Mouse (Mus musculus) lung, postnatal 0 days (tissue): ENCODE measurements around the gene Adamts20.

Experiments
- CTCF ChIP-seq: IDR thresholded peaks from 2 replicates; pipeline ENCODE4 v1.5.1; 2016; ENCODE audit warnings: antibody characterized with exemption, mild to moderate bottlenecking
- EP300 ChIP-seq: IDR thresholded peaks from 2 replicates; pipeline ENCODE4 v1.6.1; 2016; ENCODE audit warnings: antibody characterized with exemption, mild to moderate bottlenecking, control low read depth

- TF ChIP-seq CTCF (no peak), EP300 (no peak)
Observed at GRCm38 (mm10) chr15:94480792-94481191, 15.6 kb upstream of the Adamts20 start.
